Mouse (Mus musculus) small intestine, adult 2 months (tissue): ENCODE results near the gene Rer1. TPM values are rescaled to one million over a fixed set of nuclear protein-coding genes. Genes with fewer than 3 reads are reported as not detected.
A peak's percentile ranks its signal among the peaks of the same experiment; 100 is the strongest.

Source experiments
- H3K27ac ChIP-seq: fragments of 200-500 bp; 2 replicates; pipeline ENCODE4 v1.5.1; 2012; ENCODE audit warnings: low read depth, low read length, control low read depth, inconsistent platforms; ENCODE audit not compliant: insufficient read depth
- H3K27me3 ChIP-seq: fragments of 200-500 bp; 2 replicates; pipeline ENCODE4 v1.6.1; 2012; ENCODE audit warnings: mild to moderate bottlenecking, moderate library complexity, low read length, inconsistent platforms; ENCODE audit not compliant: control insufficient read depth, insufficient read depth
- H3K36me3 ChIP-seq: fragments of 200-500 bp; 2 replicates; pipeline ENCODE4 v1.6.1; 2012; ENCODE audit warnings: mild to moderate bottlenecking, low read length, control low read depth, inconsistent platforms; ENCODE audit not compliant: control insufficient read depth, insufficient read depth
- H3K4me1 ChIP-seq: fragments of 200-500 bp; 2 replicates; pipeline ENCODE4 v1.6.1; 2012; ENCODE audit warnings: low read length, inconsistent platforms, mixed read lengths; ENCODE audit not compliant: control insufficient read depth, insufficient read depth, insufficient read length
- H3K4me3 ChIP-seq: fragments of 200-500 bp; 2 replicates; pipeline ENCODE4 v1.5.1; 2012; ENCODE audit warnings: low read depth, mild to moderate bottlenecking, control low read depth, inconsistent platforms, low read length, moderate library complexity
- CTCF ChIP-seq: fragments of 200-500 bp; IDR thresholded peaks from 2 replicates; pipeline ENCODE4 v1.5.1; 2012; ENCODE audit warnings: low read depth, mild to moderate bottlenecking, control low read depth, inconsistent platforms, low read length, moderate library complexity, mixed read lengths; ENCODE audit not compliant: insufficient replicate concordance, insufficient read length; ENCODE audit errors: extremely low read depth
- POLR2A ChIP-seq: fragments of 200-500 bp; IDR thresholded peaks from 2 replicates; pipeline ENCODE4 v1.6.1; 2012; ENCODE audit warnings: low read depth, mild to moderate bottlenecking, control low read depth, inconsistent platforms, low read length, moderate library complexity
- WGBS: fragments of 180-500 bp; shearing (Covaris S2); methylation state at CpG from one replicate; pipeline ENCODE4 v1.1.7; 2018; 5-methylcytosine and 5-hydroxymethylcytosine counted together
- polyA plus RNA-seq: library from polyadenylated mRNA; depleted of rRNA; stranded (reverse); fragments of >200 nt; gene quantifications from 2 replicates; pipeline ENCODE4 v1.2.3, GENCODE M21; 2012

Gene Rer1
- polyA plus RNA-seq, 1 experiment, result 91.9 TPM

DNA sequence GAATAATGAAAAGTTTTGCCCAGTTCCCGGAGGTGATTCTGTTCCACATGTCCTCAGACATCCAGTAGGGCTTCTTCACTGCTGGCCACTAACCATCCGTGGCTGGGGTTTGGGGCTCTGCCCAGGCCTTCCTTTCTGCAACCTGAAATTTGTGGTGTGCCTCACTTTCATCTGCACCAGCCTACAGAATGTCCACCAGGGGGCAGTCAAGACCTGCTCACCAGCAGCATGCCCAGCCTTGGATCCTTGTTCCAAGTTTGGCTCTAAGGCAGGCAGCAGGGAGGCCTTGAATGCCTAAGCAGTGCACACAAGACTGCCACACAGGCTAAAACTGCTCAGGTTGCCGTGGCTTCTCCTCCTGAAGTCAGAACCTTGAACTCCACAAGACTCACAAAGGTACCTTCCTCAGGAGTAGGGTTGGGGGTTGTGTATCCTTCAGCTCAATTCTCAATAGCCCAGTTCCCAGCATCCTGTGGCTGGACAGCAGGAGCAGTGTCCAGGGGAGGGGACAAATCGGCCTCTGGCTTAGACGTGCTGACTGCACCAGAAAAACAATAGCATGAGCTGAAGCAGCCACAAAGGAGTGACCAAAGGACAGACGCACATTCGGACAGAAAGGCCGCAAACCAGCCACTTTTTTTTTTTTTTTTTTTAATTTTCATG, 9.2 kb upstream of the Rer1 start:
- 47% methylated on average over 8 of the region's 8 CpGs for WGBS
- no peak overlapping the region for H3K27ac ChIP-seq
- TF ChIP-seq CTCF (peak; percentile 92), POLR2A (no peak)

DNA sequence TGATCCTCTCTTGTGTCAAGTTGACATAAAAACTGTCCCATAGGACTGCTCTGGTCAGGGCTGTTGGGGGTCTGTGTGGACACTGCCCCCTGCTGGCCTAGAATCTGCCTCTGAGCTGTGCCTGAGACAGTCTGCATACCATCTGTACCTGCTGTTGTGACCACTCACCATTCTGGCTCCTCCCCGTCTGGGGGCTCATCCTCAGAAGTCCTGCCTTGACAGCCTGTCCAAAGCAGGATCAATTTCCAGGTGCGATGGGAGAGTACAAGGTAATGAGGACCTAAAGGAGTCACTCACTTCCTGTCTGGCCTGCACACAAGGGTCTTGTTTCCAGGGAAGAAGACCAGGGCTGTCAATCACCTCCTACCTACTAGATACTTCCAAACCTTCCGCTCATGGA, 8.4 kb upstream of the Rer1 start:
- Histone ChIP-seq H3K27ac (no peak overlapping the region), H3K36me3 (no peaks in the 10 kb centered on the region), H3K27me3 (no peaks in the 10 kb centered on the region), H3K4me1 (no peaks in the 10 kb centered on the region), H3K4me3 (no peak overlapping the region)
- no peak for TF ChIP-seq POLR2A
- TF ChIP-seq CTCF, result peak; percentile 75; the same call in 1 of the 2 replicates
- 67% methylated on average over 3 of the region's 3 CpGs for WGBS

More for the DNA sequence above, 9.2 kb upstream of the Rer1 start:
- no peaks in the 10 kb centered on the region for H3K36me3 ChIP-seq
- no peak overlapping the region for H3K4me3 ChIP-seq
- no peaks in the 10 kb centered on the region for H3K27me3 ChIP-seq
- H3K4me1 ChIP-seq, result no peaks in the 10 kb centered on the region

GRCm38 (mm10) chr4:155093431-155094149, 7.4 kb upstream of the Rer1 start:
- no peak overlapping the region for H3K4me3 ChIP-seq
- WGBS, result 73% methylated on average over 7 of the region's 7 CpGs
- no peaks in the 10 kb centered on the region for H3K4me1 ChIP-seq
- H3K27me3 ChIP-seq, result no peaks in the 10 kb centered on the region
- no peak overlapping the region for H3K27ac ChIP-seq
- no peak for TF ChIP-seq CTCF
- no peak for TF ChIP-seq POLR2A
- H3K36me3 ChIP-seq, result no peaks in the 10 kb centered on the region

- Histone ChIP-seq H3K27me3 (no peaks in the 10 kb centered on the region), H3K4me3 (no peak overlapping the region), H3K4me1 (no peaks in the 10 kb centered on the region), H3K36me3 (no peaks in the 10 kb centered on the region), H3K27ac (no peak overlapping the region)
- WGBS, result 92% methylated on average over 19 of the region's 19 CpGs
- no peak for TF ChIP-seq POLR2A
- no peak for TF ChIP-seq CTCF
These were observed 6.7 kb upstream of the Rer1 start for GRCm38 (mm10) chr4:155092718-155093430.

GRCm38 (mm10) chr4:155090688-155091449, 4.7 kb upstream of the Rer1 start:
- 90% methylated on average over 13 of the region's 13 CpGs for WGBS
- Histone ChIP-seq H3K27me3 (no peaks in the 10 kb centered on the region), H3K27ac (no peak overlapping the region), H3K36me3 (no peaks in the 10 kb centered on the region), H3K4me3 (no peak overlapping the region), H3K4me1 (peaks cover 4% of the 10 kb centered on the region; the same call in 1 of the 2 replicates)
- TF ChIP-seq CTCF, result no peak
- TF ChIP-seq POLR2A, result no peak

DNA sequence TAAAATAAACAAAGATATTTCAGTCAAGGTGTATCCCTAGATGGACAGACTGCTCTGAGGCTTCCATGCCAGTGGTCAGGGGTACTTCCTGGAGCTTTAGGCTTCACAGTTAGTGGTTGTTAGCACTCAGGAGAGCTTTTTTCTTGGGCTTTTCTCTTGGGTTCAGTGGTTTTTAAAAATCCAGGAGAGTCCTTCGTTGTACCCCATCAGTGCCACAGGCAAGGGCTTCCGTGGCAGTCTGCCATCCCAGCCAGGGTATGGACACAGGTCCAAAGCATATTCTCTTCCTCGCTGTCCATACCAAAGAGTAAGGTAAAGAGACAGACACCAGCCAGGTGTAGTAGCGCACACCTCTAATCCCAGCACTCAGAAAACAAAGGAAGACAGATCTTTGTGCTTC, 4.0 kb upstream of the Rer1 start:
- no peak for TF ChIP-seq CTCF
- TF ChIP-seq POLR2A, result no peak
- H3K27me3 ChIP-seq, result no peaks in the 10 kb centered on the region
- WGBS, result 93% methylated on average over 4 of the region's 4 CpGs
- H3K4me1 ChIP-seq, result peaks cover 4% of the 10 kb centered on the region; the same call in 1 of the 2 replicates
- no peak overlapping the region for H3K27ac ChIP-seq
- no peak overlapping the region for H3K4me3 ChIP-seq
- H3K36me3 ChIP-seq, result no peaks in the 10 kb centered on the region
